Mouse (Mus musculus) kidney, adult 2 months (tissue): ENCODE results near the gene Dpp4. TPM values are rescaled to one million over a fixed set of nuclear protein-coding genes. Genes with fewer than 3 reads are reported as not detected.

Experiments used
- DNase-seq: peaks from one replicate; pipeline ENCODE4 v3.0.0; 2021
- H3K27ac ChIP-seq: fragments of 200-500 bp; 2 replicates; pipeline ENCODE4 v1.5.1; 2012; ENCODE audit warnings: low read depth, low read length, control low read depth, inconsistent platforms; ENCODE audit not compliant: insufficient read depth
- H3K27me3 ChIP-seq: fragments of 200-500 bp; replicated peaks from 2 replicates; pipeline ENCODE4 v1.6.1; 2012; ENCODE audit warnings: mild to moderate bottlenecking, moderate library complexity, low read length, inconsistent platforms; ENCODE audit not compliant: control insufficient read depth, insufficient read depth
- H3K36me3 ChIP-seq: fragments of 200-500 bp; 2 replicates; pipeline ENCODE4 v1.6.1; 2012; ENCODE audit warnings: mild to moderate bottlenecking, moderate library complexity, low read length, inconsistent platforms; ENCODE audit not compliant: control insufficient read depth, insufficient read depth
- H3K4me1 ChIP-seq: fragments of 200-500 bp; 2 replicates; pipeline ENCODE4 v1.6.1; 2011; ENCODE audit warnings: low read length; ENCODE audit not compliant: control insufficient read depth, insufficient read depth
- H3K4me3 ChIP-seq: fragments of 200-500 bp; 2 replicates; pipeline ENCODE4 v1.5.1; 2011; ENCODE audit warnings: mild to moderate bottlenecking, low read depth, low read length, control low read depth; ENCODE audit not compliant: insufficient read depth
- CTCF ChIP-seq: fragments of 200-500 bp; conservative IDR thresholded peaks from 2 replicates; pipeline ENCODE4 v1.5.1; 2011; ENCODE audit warnings: low read depth, mild to moderate bottlenecking, control low read depth, low read length, moderate library complexity, mixed read lengths; ENCODE audit not compliant: insufficient read depth, insufficient read length
- POLR2A ChIP-seq: fragments of 200-500 bp; IDR thresholded peaks from one replicate; pipeline ENCODE4 v1.6.1; 2011; ENCODE audit warnings: low read depth, low read length, control low read depth
- WGBS: fragments of 180-500 bp; shearing (Covaris S2); methylation state at CpG from one replicate; pipeline ENCODE4 v1.1.7; 2018; 5-methylcytosine and 5-hydroxymethylcytosine counted together
- polyA plus RNA-seq: library from polyadenylated mRNA; depleted of rRNA; stranded (reverse); fragments of >200 nt; gene quantifications from 2 replicates; pipeline ENCODE4 v1.2.3, GENCODE M21; 2012

Gene Dpp4
- polyA plus RNA-seq, 1 experiment: 24.0 TPM

- Histone ChIP-seq H3K4me3 (no peak overlapping the region), H3K36me3 (no peaks in the 10 kb centered on the region), H3K27ac (no peak overlapping the region), H3K4me1 (peaks cover 14% of the 10 kb centered on the region; the same call in 1 of the 2 replicates), H3K27me3 (no peaks in the 10 kb centered on the region)
- WGBS: 45% methylated on average over 5 of the region's 5 CpGs
- TF ChIP-seq POLR2A (no peak), CTCF (no peak)
- DNase-seq: peak; percentile 40
Measured at GRCm38 (mm10) chr2:62403556-62404135, 8.4 kb downstream of the Dpp4 start.

GRCm38 (mm10) chr2:62401011-62401410 lies 11.0 kb downstream of the Dpp4 start:
- DNase-seq: no peak
- H3K36me3 ChIP-seq: no peaks in the 10 kb centered on the region
- H3K27ac ChIP-seq: no peak overlapping the region
- no peak overlapping the region for H3K4me3 ChIP-seq
- TF ChIP-seq POLR2A (no peak), CTCF (no peak)
- H3K4me1 ChIP-seq: peaks cover 14% of the 10 kb centered on the region; the same call in 1 of the 2 replicates
- WGBS: 90% methylated on average over 6 of the region's 6 CpGs
- no peaks in the 10 kb centered on the region for H3K27me3 ChIP-seq

- TF ChIP-seq POLR2A (no peak), CTCF (no peak)
- H3K27me3 ChIP-seq: no peaks in the 10 kb centered on the region
- H3K27ac ChIP-seq: no peak overlapping the region
- no peaks in the 10 kb centered on the region for H3K36me3 ChIP-seq
- WGBS: 96% methylated on average over 2 of the region's 2 CpGs
- no peak overlapping the region for H3K4me3 ChIP-seq
- peaks cover 12% of the 10 kb centered on the region; the same call in 1 of the 2 replicates for H3K4me1 ChIP-seq
- no peak for DNase-seq
Measured at GRCm38 (mm10) chr2:62399832-62400231, 12.2 kb downstream of the Dpp4 start.

- WGBS: 36% methylated on average over 8 of the region's 8 CpGs
- Histone ChIP-seq H3K4me3 (no peak overlapping the region), H3K27me3 (no peaks in the 10 kb centered on the region), H3K27ac (no peak overlapping the region), H3K4me1 (peaks cover 15% of the 10 kb centered on the region; the same call in 1 of the 2 replicates), H3K36me3 (no peaks in the 10 kb centered on the region)
- DNase-seq: no peak
- TF ChIP-seq CTCF (no peak), POLR2A (no peak)
Measured at GRCm38 (mm10) chr2:62399361-62399760, 12.7 kb downstream of the Dpp4 start.

GRCm38 (mm10) chr2:62398115-62398875 lies 13.7 kb downstream of the Dpp4 start:
- no peak for DNase-seq
- Histone ChIP-seq H3K36me3 (no peaks in the 10 kb centered on the region), H3K4me3 (no peak overlapping the region), H3K27ac (no peak overlapping the region), H3K4me1 (peaks cover 11% of the 10 kb centered on the region; the same call in 1 of the 2 replicates), H3K27me3 (no peaks in the 10 kb centered on the region)
- 85% methylated on average over 2 of the region's 2 CpGs for WGBS
- no peak for TF ChIP-seq POLR2A
- no peak for TF ChIP-seq CTCF

- H3K27me3 ChIP-seq: no peaks in the 10 kb centered on the region
- no peak overlapping the region for H3K27ac ChIP-seq
- DNase-seq: no peak
- peaks cover 8% of the 10 kb centered on the region; the same call in 1 of the 2 replicates for H3K4me1 ChIP-seq
- TF ChIP-seq POLR2A (no peak), CTCF (no peak)
- 88% methylated on average over 4 of the region's 4 CpGs for WGBS
- H3K4me3 ChIP-seq: no peak overlapping the region
- no peaks in the 10 kb centered on the region for H3K36me3 ChIP-seq
Measured at GRCm38 (mm10) chr2:62397661-62398060, 14.4 kb downstream of the Dpp4 start.

- WGBS: 64% methylated on average over 1 of the region's 1 CpGs
Measured at GRCm38 (mm10) chr2:62396799-62397198, 15.2 kb downstream of the Dpp4 start.

More at GRCm38 (mm10) chr2:62396799-62397198, 15.2 kb downstream of the Dpp4 start:
- no peak for TF ChIP-seq POLR2A
- DNase-seq: no peak
- Histone ChIP-seq H3K27me3 (no peaks in the 10 kb centered on the region), H3K27ac (no peak overlapping the region), H3K4me1 (peaks cover 8% of the 10 kb centered on the region; the same call in 1 of the 2 replicates), H3K36me3 (no peaks in the 10 kb centered on the region), H3K4me3 (no peak overlapping the region)
